Mouse (Mus musculus) bone marrow macrophage, adult 2 months (primary cell): ENCODE data around the gene Hipk3. TPM values are rescaled to one million over a fixed set of nuclear protein-coding genes. Genes with fewer than 3 reads are reported as not detected.

ENCODE experiments used
- H3K27ac ChIP-seq: 2 replicates; pipeline ENCODE4 v1.5.1; 2012; ENCODE audit warnings: low read depth, low read length; ENCODE audit not compliant: insufficient read depth
- H3K4me1 ChIP-seq: 2 replicates; pipeline ENCODE4 v1.6.1; 2012; ENCODE audit warnings: low read length; ENCODE audit not compliant: control insufficient read depth, insufficient read depth
- H3K4me3 ChIP-seq: 2 replicates; pipeline ENCODE4 v1.5.1; 2012; ENCODE audit warnings: mild to moderate bottlenecking, low read length, moderate library complexity; ENCODE audit not compliant: insufficient read depth
- CTCF ChIP-seq: IDR thresholded peaks from 2 replicates; pipeline ENCODE4 v1.5.1; 2012; ENCODE audit warnings: low read depth, mild to moderate bottlenecking, low read length, moderate library complexity
- POLR2A ChIP-seq: IDR thresholded peaks from 2 replicates; pipeline ENCODE4 v1.6.1; 2012; ENCODE audit warnings: mild to moderate bottlenecking, low read depth, low read length, borderline replicate concordance
- polyA plus RNA-seq: library from polyadenylated mRNA; stranded (reverse); fragments of >200 nt; gene quantifications from 2 replicates; pipeline ENCODE4 v1.2.4, GENCODE M21; 2012; ENCODE audit not compliant: missing spikeins, insufficient read depth, insufficient read length

Gene Hipk3
- polyA plus RNA-seq, 1 experiment: 36.2 TPM

DNA sequence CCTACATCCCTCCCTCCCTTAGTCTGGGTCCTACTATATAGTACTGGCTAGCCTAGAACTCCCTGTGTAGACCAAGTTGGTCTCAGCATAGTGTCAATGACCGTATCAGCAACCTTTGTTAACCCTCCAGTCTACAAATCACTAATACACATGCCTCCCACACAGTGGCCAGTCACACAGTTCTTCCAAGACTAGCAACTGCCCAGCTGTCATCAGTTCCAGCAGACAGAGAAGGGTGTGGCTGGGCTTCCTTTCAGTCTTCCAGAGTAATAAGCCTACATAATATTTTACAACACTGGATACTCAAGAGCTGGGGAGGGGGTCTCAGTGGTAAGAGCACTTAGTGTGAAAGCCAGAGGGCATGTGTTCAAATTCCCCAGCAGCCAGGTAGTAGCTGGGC is 74.2 kb downstream of the Hipk3 start:
- Histone ChIP-seq H3K27ac (no peak overlapping the region), H3K4me1 (no peaks in the 10 kb centered on the region), H3K4me3 (no peak overlapping the region)
- TF ChIP-seq POLR2A (no peak), CTCF (no peak)

DNA sequence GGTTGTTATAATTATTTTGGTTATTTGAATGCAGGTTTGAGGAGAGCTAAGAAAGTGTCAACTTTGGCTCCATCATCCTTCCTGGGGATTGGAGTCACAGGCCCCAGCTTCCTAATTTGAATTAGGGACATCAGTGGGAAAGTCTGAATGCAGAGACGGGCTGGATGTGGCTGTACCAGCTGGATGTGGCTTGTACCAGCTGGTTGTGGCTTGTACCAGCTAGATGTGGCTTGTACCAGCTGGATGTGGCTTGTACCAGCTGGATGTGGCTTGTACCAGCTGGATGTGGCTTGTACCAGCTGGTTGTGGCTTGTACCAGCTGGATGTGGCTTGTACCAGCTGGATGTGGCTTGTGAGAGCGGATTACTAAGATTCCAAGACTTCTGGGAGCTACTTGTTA is 74.8 kb downstream of the Hipk3 start:
- H3K4me1 ChIP-seq: no peaks in the 10 kb centered on the region
- no peak for TF ChIP-seq POLR2A
- TF ChIP-seq CTCF: no peak
- H3K27ac ChIP-seq: no peak overlapping the region
- H3K4me3 ChIP-seq: no peak overlapping the region

DNA sequence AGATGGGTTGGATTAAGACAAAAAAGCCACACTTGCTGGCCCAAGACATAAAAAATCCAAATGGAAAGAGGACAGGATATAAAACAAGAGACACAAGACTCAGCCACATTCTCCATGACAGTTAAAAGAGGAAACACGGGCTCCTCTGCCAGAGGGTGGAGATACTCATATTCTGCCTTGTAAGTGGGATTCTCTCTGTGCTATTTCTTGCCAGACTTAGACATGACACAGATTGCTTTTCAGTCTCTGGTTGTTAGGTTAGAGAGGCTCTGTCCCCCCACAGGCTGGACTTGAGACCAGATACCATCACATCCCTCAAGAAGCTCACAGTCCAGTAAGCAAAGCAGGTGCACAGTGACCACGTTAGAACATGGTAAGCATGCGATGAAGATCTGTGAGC is 81.2 kb downstream of the Hipk3 start:
- Histone ChIP-seq H3K4me1 (no peaks in the 10 kb centered on the region), H3K4me3 (no peak overlapping the region), H3K27ac (no peak overlapping the region)
- TF ChIP-seq POLR2A: no peak
- no peak for TF ChIP-seq CTCF

DNA sequence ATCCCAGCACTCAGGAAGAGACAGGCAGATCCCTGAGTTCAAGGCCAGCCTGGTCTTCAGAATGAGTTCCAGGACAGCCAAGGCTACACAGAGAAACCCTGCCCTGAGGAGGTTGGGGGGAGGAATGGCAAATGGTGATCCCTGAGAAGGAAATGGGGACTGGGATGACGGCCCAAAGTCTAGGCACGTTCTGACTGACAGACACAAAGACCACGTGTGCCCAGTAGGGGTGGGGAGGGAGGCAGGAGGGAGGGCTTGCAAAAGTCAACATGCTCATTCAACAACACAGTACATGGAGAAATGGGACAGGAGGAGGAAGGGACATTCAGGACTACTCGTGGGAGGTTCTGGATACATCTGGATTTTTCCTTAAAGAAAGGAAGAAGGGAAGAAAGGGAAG is 81.8 kb downstream of the Hipk3 start:
- Histone ChIP-seq H3K4me1 (no peaks in the 10 kb centered on the region), H3K4me3 (no peak overlapping the region), H3K27ac (no peak overlapping the region)
- TF ChIP-seq CTCF (no peak), POLR2A (no peak)

DNA sequence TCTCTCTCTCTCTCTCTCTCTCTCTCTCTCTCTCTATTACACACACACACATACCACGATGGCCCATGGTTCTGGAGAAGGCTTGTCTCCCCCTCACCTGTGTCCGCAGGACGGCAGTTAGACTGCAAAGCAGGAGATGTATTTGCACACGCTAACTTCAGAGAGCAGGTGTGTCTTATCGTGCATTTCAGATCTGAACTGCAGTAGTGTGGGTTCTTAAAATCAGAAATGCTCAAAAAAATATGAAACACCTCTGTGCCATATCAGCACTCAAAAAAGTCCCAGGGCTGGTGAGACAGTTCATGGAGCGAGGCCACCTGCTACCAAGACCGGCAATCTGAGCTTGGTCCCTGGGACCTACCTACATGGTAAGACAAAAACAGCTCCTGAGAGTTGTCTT is 82.4 kb downstream of the Hipk3 start:
- H3K4me1 ChIP-seq: no peaks in the 10 kb centered on the region
- H3K4me3 ChIP-seq: no peak overlapping the region
- TF ChIP-seq POLR2A (no peak), CTCF (no peak)
- no peak overlapping the region for H3K27ac ChIP-seq

DNA sequence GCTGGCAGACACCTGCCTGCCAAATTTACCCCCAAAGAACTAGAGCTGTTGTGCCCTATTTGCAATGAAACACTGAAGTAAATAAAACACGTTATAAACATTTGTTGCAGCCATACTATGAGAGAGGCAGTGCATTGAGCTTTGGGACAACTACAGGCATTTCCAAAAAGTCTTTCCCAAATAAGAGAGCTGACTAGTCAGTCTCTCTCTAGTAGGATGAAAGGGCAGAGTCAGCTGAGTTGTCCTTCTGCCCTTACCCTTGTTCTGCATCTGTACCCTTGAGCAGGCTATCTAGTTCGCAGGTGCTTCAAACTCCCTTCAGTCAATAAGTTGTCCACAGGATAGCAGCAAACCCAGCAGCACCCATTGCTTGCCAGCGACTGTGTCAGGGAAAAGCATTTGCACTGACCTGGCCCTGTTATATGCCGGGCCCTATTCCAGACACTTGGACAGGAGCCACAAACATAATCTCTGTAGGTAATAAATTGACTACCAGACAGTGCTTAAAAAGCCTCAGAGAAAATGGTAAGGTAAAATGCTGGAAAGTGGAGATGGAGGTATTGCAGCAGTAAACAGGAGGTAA is 83.2 kb downstream of the Hipk3 start, which contains the start of gene D430041D05Rik:
TSS of gene D430041D05Rik (minus strand) at position 51 of the 583 bp plus-strand sequence.
- Histone ChIP-seq H3K4me1 (no peaks in the 10 kb centered on the region), H3K27ac (no peak within 1 kb of the TSS), H3K4me3 (peak within 1 kb of the TSS; percentile 24)
- no peak for TF ChIP-seq POLR2A
- TF ChIP-seq CTCF: no peak

DNA sequence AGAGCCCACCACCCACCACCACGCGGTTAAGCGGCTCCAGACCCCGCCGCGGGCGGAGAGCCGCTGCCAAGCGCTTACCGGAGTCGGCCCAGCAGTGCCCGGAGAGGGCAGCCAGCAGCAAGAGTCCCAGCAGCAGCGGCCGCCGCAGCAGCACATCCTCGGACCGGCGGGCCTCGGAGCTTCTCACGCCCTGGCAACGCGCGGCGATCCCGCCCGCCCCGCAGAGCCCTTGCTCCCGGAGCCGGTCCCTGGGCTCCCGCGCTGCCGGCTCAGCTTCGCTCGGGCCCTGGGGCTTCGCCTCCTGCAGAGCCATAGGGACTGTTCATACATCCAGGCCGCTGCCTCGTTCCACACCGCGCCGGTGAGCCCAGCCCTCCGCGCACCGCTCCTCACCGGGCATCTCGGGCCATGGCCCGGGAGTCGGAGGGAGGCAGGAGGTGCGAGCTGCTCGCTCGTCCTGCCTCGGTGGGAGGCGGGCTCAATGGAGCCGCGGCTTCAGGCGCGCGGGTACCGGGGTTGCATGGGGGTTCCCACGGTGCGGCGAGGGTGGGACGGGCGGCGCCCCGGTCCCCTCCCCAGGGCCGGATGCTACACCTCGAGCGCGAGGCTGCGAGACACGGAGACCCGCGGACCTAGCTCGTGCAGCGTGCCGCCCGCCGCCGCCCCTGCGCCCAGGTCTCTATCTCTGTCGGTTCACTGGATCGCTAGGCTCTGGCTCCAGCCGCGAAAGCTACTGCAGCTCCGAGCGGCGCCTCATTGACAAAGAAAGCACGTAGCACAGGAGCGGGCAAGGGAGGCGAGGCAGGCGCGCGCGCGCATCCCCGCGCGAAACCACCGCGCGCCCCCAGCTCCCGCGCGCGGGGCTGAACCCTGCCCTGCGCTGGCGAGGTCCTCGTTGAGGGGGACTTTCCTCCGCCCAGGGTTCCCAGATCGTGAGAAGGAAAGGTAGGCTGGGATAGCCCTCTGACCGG is 84.1 kb downstream of the Hipk3 start:
- TF ChIP-seq CTCF (no peak), POLR2A (no peak)
- Histone ChIP-seq H3K27ac (no peak overlapping the region), H3K4me1 (no peaks in the 10 kb centered on the region), H3K4me3 (peak overlapping the region; percentile 24)

DNA sequence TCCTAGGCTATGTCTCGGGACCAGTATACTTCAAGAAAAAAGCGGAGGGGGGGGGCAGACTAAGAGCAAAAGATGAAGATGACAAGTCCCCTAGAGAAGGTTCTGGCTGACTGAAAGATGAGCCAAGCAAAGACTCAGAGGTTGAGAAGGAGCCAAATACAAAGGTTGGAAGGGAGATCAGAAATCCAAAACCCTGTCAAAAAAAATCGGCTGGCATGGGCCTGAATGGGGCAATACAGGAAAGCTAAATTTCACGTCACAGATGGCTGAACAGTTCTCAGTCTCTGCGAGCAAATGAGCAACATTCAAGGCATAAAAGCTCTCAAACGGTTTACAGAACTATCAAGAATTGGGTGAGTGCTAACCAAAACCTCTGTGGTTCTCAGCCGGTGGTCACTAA is 85.9 kb downstream of the Hipk3 start:
- no peak overlapping the region for H3K4me3 ChIP-seq
- no peaks in the 10 kb centered on the region for H3K4me1 ChIP-seq
- TF ChIP-seq CTCF (no peak), POLR2A (no peak)
- no peak overlapping the region for H3K27ac ChIP-seq

DNA sequence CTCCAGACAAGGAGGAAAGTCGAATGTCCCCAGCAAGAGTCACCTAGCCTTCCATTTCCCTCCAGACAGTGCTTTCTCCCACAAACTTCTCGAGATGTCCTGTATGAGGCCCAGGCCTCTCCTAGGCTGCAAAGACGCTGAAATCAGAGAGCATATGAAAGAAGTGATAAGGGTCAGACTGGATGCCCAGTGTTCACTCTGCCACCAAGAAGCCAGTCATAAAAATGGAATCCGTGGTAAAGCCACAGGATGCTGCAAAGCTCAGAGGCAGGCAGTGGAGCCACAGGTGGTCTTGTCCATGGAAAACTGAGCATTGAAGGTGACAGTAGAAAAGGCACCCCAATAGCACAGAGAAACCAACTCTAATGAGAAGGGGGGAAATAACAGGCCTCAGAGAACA is 86.3 kb downstream of the Hipk3 start:
- Histone ChIP-seq H3K4me1 (no peaks in the 10 kb centered on the region), H3K4me3 (no peak overlapping the region), H3K27ac (no peak overlapping the region)
- TF ChIP-seq POLR2A: no peak
- TF ChIP-seq CTCF: no peak

DNA sequence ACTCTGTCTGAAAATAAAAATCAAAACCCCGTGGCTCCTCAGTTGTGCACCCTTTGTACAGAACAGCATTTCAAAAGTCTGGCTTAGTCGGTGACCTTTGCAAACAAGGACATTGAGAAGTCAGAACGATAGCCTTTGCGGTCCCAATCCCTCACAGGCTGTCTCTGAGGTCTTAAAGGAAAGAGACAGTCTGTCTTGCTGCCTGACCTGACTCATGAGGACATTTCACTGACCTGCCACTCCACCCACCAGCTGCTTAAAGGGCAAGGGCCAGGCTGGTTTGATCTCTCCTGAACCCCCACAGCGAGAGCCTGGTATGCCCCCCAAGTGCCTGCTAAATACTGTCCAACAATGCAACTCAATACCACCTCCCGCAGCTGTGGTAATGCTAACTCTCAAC is 90.2 kb downstream of the Hipk3 start:
- Histone ChIP-seq H3K27ac (no peak overlapping the region), H3K4me3 (no peak overlapping the region), H3K4me1 (no peaks in the 10 kb centered on the region)
- TF ChIP-seq CTCF (no peak), POLR2A (no peak)
